Mouse (Mus musculus) bone marrow, adult 2 months (tissue): Measurements from ENCODE around the gene Gabpb2.

ENCODE experiments used
- CTCF ChIP-seq: fragments of 200-500 bp; IDR thresholded peaks from 2 replicates; pipeline ENCODE4 v1.5.1; 2011; ENCODE audit warnings: low read length, control low read depth; ENCODE audit not compliant: control insufficient read depth, insufficient read depth
- POLR2A ChIP-seq: fragments of 200-500 bp; IDR thresholded peaks from 2 replicates; pipeline ENCODE4 v1.6.1; 2011; ENCODE audit warnings: low read depth, mild to moderate bottlenecking, control low read depth, low read length, borderline replicate concordance; ENCODE audit not compliant: control insufficient read depth

DNA sequence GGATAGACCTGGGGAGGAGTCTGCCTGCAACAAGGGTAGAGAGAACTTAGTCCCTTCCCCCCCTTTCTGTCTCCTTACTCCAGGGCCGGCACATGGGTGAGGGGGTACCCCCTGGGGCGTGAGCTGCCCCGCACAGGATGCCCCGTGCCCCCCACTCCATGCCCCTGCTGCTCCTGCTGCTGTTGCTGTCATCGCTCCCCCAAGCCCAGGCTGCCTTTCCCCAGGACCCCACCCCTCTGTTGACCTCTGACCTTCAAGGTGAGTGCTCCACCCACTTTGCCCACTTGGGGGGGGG lies 53.5 kb downstream of the Gabpb2 start:
- TF ChIP-seq POLR2A (no peak), CTCF (no peak)
